Mouse (Mus musculus): ENCODE measurements at regions not wholly inside any gene's neighbourhood (a gene's known extent, or its start where the extent isn't known, plus 50 kb on each side); places are given as distances from the start of the nearest gene placed in this dataset.
A peak's percentile ranks its signal among the peaks of the same experiment; 100 is the strongest.

DNA sequence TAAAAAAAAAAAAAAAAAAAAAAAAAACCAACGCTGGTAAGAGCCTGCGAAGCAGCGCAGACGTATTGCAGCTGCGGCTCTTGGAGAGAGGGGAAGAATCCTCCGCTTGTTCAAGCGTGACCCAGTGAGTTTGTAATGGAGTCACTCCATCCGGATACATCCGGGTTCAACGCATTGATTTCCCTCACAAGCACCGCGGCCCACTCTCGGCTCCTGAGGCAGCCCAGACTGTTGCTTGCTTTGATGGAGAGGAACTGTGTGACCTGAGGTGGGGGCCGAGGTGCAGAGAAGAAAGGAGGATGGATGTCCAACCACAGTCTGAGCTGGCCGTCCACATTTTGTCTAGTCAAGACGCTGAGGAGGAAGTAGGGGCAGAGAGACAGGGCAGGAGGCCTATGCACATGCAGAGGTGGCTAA is 68.0 kb upstream of the Arhgap5 start:
- no peaks in the 10 kb centered on the region for H3K36me3 ChIP-seq (ENCODE audit: insufficient read depth, low read length)
- 0 out of 2 replicates have a peak overlapping the region, but pooled peaks have one; percentile 35 for H3K4me3 ChIP-seq (replicated peaks; ENCODE audit: low read length)
- peaks cover 6% of the 10 kb centered on the region for H3K4me1 ChIP-seq (replicated peaks; ENCODE audit: low read depth, low read length)
- no peak for TF ChIP-seq NANOG (IDR thresholded peaks at IDR 0.05; ENCODE audit: borderline replicate concordance, low read length)
- no peak for TF ChIP-seq CTCF (conservative IDR thresholded peaks at IDR 0.05; ENCODE audit: low read length)
- no peak for TF ChIP-seq POU5F1 (IDR thresholded peaks at IDR 0.05; ENCODE audit: borderline replicate concordance, low read length)
- H3K27me3 ChIP-seq (ENCODE audit: insufficient read depth, low read length) = 0 out of 2 replicates have a peak, but pooled peaks cover 6% of the 10 kb centered on the region
- no peaks in the 10 kb centered on the region for H3K9me3 ChIP-seq (ENCODE audit: low read length)

GRCm38 (mm10) chr12:52436941-52437340 is 66.8 kb upstream of the Arhgap5 start:
- H3K36me3 ChIP-seq (ENCODE audit: insufficient read depth, low read length) = no peaks in the 10 kb centered on the region
- no peaks in the 10 kb centered on the region for H3K9me3 ChIP-seq (ENCODE audit: low read length)
- no peak overlapping the region for H3K4me3 ChIP-seq (replicated peaks; ENCODE audit: low read length)
- H3K4me1 ChIP-seq (replicated peaks; ENCODE audit: low read depth, low read length) = peaks cover 6% of the 10 kb centered on the region
- H3K27me3 ChIP-seq (ENCODE audit: insufficient read depth, low read length) = 0 out of 2 replicates have a peak, but pooled peaks cover 6% of the 10 kb centered on the region
- no peak for TF ChIP-seq NANOG (IDR thresholded peaks at IDR 0.05; ENCODE audit: borderline replicate concordance, low read length)
- TF ChIP-seq CTCF (conservative IDR thresholded peaks at IDR 0.05; ENCODE audit: low read length) = no peak
- no peak for TF ChIP-seq POU5F1 (IDR thresholded peaks at IDR 0.05; ENCODE audit: borderline replicate concordance, low read length)

DNA sequence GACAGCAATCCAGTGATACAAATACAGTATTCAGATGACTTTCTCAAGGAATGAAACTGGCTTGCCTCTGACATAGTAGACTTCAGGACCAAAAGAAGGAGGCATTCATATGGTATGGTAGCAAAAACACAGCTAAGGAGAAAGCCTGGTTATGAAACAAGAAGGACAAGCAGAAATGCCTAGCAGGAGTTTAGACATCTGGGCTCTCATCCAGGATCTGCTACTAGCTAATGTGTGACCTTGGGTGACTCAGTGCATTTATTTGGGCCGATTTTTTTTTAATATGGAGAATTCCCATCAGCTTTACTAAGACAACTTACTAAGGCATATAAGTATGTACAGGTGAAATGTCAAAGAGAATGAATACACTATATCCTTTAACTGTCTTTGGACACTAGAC is 64.5 kb upstream of the Arhgap5 start:
- Histone ChIP-seq H3K4me1 (replicated peaks; ENCODE audit: low read depth, low read length) (peaks cover 6% of the 10 kb centered on the region), H3K4me3 (replicated peaks; ENCODE audit: low read length) (no peak overlapping the region), H3K9me3 (ENCODE audit: low read length) (no peaks in the 10 kb centered on the region), H3K36me3 (ENCODE audit: insufficient read depth, low read length) (no peaks in the 10 kb centered on the region), H3K27me3 (ENCODE audit: insufficient read depth, low read length) (no peaks in the 10 kb centered on the region)
- TF ChIP-seq CTCF (conservative IDR thresholded peaks at IDR 0.05; ENCODE audit: low read length) (no peak), NANOG (IDR thresholded peaks at IDR 0.05; ENCODE audit: borderline replicate concordance, low read length) (no peak)

DNA sequence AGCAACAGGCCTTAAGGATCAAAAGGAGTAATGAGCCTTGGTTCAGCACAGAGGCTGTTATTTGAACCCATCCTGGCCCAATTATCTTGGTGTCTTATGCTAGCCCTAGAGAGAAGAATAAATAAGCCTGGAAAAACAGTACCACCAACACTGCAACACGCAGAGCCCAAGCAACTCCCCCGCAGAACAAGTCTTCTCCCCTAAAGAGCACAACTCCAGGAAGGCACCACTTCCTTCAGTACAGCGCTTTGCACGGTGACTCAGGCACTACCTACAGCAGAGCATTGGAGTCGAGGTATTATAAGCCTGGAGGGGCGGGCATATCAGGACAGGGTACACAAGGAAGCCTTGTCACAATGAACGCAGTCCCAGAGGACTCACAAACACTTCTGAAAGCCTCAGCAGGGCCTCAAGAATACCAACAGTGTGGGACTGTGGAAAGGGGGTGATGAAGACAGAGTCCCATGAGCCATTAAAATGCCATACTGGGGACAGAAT is 62.9 kb upstream of the Arhgap5 start:
- H3K36me3 ChIP-seq (ENCODE audit: insufficient read depth, low read length) = no peaks in the 10 kb centered on the region
- TF ChIP-seq CTCF (conservative IDR thresholded peaks at IDR 0.05; ENCODE audit: low read length) (no peak), NANOG (IDR thresholded peaks at IDR 0.05; ENCODE audit: borderline replicate concordance, low read length) (no peak), POU5F1 (IDR thresholded peaks at IDR 0.05; ENCODE audit: borderline replicate concordance, low read length) (no peak)
- H3K27me3 ChIP-seq (ENCODE audit: insufficient read depth, low read length) = no peaks in the 10 kb centered on the region
- no peaks in the 10 kb centered on the region for H3K9me3 ChIP-seq (ENCODE audit: low read length)
- no peak overlapping the region for H3K4me3 ChIP-seq (replicated peaks; ENCODE audit: low read length)
- H3K4me1 ChIP-seq (replicated peaks; ENCODE audit: low read depth, low read length) = peaks cover 3% of the 10 kb centered on the region

DNA sequence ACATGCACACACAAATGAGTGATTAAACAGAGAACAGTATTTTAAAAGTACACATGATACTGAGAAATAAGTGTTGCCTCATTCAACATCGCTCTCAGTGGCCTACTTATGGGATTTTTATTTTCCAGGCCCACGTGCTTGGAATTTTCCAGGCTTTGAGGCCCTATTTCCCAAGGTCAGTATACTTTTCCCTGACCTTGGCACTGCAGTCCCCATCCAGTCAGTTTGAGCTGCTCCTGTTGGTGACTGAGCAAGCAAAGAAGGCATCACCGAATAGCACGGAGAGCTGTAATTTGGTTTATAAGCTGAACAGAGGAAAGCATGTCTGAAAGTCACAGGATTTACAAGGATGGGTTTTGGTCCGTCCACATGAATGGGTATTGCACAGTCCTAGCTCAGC is 61.4 kb upstream of the Arhgap5 start:
- Histone ChIP-seq H3K9me3 (ENCODE audit: low read length) (no peaks in the 10 kb centered on the region), H3K36me3 (ENCODE audit: insufficient read depth, low read length) (no peaks in the 10 kb centered on the region), H3K4me3 (replicated peaks; ENCODE audit: low read length) (no peak overlapping the region), H3K4me1 (replicated peaks; ENCODE audit: low read depth, low read length) (no peaks in the 10 kb centered on the region), H3K27me3 (ENCODE audit: insufficient read depth, low read length) (no peaks in the 10 kb centered on the region)
- no peak for TF ChIP-seq CTCF (conservative IDR thresholded peaks at IDR 0.05; ENCODE audit: low read length)
- no peak for TF ChIP-seq POU5F1 (IDR thresholded peaks at IDR 0.05; ENCODE audit: borderline replicate concordance, low read length)
- no peak for TF ChIP-seq NANOG (IDR thresholded peaks at IDR 0.05; ENCODE audit: borderline replicate concordance, low read length)

DNA sequence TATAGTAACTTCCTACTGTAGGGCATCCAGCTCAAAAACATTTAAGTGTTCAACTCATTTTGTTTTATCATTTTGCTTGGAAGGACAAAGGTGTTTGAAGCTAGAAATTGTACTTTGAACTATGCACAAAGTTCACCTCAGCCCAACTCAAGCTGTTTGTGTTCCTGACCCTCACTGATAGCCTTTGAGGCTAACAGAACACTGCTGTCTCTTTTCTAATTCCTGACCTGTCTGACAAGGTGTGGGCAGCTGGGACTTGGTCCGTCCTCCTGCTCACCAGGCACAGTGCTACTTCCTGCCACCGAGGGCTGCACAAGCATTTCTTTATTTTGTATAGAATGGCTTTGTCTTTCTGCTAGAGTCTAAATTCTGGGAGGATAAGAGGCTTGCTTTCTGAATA is 58.0 kb upstream of the Arhgap5 start:
- Histone ChIP-seq H3K27me3 (ENCODE audit: insufficient read depth, low read length) (no peaks in the 10 kb centered on the region), H3K4me3 (replicated peaks; ENCODE audit: low read length) (no peak overlapping the region), H3K4me1 (replicated peaks; ENCODE audit: low read depth, low read length) (no peaks in the 10 kb centered on the region), H3K9me3 (ENCODE audit: low read length) (no peaks in the 10 kb centered on the region), H3K36me3 (ENCODE audit: insufficient read depth, low read length) (no peaks in the 10 kb centered on the region)
- TF ChIP-seq POU5F1 (IDR thresholded peaks at IDR 0.05; ENCODE audit: borderline replicate concordance, low read length) (no peak), NANOG (IDR thresholded peaks at IDR 0.05; ENCODE audit: borderline replicate concordance, low read length) (no peak), CTCF (conservative IDR thresholded peaks at IDR 0.05; ENCODE audit: low read length) (no peak)

DNA sequence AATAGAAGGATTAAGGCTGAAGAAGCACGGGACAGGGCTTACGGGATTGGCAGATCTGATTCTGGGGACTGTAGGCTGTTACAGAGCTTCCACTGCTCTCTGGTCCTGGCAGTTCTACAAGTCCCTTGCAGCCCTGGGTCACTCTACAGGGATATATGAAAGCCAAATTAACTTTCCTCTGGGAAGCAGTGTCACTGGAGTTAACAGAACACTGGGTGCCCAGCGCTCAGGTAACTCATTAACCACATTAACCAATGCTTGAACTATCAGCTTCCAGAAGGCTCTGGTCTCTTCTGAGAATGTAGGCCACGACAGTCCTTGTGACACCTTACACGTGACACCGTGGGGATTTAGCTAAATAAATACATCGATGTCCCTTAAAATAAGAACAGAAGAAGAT is 57.3 kb upstream of the Arhgap5 start:
- H3K27me3 ChIP-seq (ENCODE audit: insufficient read depth, low read length) = no peaks in the 10 kb centered on the region
- H3K4me3 ChIP-seq (replicated peaks; ENCODE audit: low read length) = no peak overlapping the region
- no peaks in the 10 kb centered on the region for H3K4me1 ChIP-seq (replicated peaks; ENCODE audit: low read depth, low read length)
- TF ChIP-seq CTCF (conservative IDR thresholded peaks at IDR 0.05; ENCODE audit: low read length) = no peak
- TF ChIP-seq NANOG (IDR thresholded peaks at IDR 0.05; ENCODE audit: borderline replicate concordance, low read length) = no peak
- no peak for TF ChIP-seq POU5F1 (IDR thresholded peaks at IDR 0.05; ENCODE audit: borderline replicate concordance, low read length)
- no peaks in the 10 kb centered on the region for H3K36me3 ChIP-seq (ENCODE audit: insufficient read depth, low read length)
- H3K9me3 ChIP-seq (ENCODE audit: low read length) = no peaks in the 10 kb centered on the region

DNA sequence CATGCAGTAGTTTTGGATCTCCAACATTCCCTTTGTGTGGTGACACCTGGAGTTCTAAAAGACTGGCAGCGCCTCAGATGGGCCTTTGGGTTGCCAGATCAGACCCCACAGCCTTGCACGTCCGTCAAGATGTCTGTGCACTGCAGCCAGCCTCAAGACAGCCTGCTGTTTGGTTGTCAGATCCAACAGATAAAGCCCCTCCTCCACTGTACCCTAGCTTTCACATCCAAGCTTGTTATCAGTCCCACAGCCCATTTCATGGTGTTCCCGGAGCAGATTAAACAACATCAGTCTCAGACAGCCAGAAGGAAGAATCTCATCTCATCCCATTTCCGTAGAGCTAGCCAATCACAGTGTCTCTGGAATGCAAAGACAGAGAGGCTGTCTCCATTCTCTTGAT is 56.3 kb upstream of the Arhgap5 start:
- TF ChIP-seq NANOG (IDR thresholded peaks at IDR 0.05; ENCODE audit: borderline replicate concordance, low read length) (no peak), POU5F1 (IDR thresholded peaks at IDR 0.05; ENCODE audit: borderline replicate concordance, low read length) (no peak), CTCF (conservative IDR thresholded peaks at IDR 0.05; ENCODE audit: low read length) (no peak)
- H3K4me3 ChIP-seq (replicated peaks; ENCODE audit: low read length) = no peak overlapping the region
- H3K9me3 ChIP-seq (ENCODE audit: low read length) = no peaks in the 10 kb centered on the region
- H3K27me3 ChIP-seq (ENCODE audit: insufficient read depth, low read length) = no peaks in the 10 kb centered on the region
- no peaks in the 10 kb centered on the region for H3K4me1 ChIP-seq (replicated peaks; ENCODE audit: low read depth, low read length)
- no peaks in the 10 kb centered on the region for H3K36me3 ChIP-seq (ENCODE audit: insufficient read depth, low read length)

DNA sequence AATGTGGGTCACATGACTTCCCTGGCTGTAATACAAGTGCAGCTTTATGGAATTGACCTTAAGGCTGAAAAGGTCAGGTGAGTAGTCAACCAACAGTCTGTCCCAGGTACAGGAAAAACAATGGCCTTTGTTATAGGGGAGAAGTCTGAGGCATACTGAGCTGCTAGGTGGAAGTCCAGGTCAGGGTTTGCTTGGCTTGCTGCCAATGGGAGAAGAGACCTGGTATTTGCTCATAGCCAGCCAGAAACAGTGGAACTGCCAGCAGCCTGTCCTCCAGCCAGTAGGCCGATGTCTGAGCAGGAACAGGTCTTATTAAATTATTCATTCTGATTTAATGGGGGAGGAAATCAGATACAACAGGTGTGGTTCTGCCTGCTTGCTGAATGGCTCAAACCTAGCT is 55.6 kb upstream of the Arhgap5 start:
- Histone ChIP-seq H3K9me3 (ENCODE audit: low read length) (no peaks in the 10 kb centered on the region), H3K4me3 (replicated peaks; ENCODE audit: low read length) (no peak overlapping the region), H3K36me3 (ENCODE audit: insufficient read depth, low read length) (no peaks in the 10 kb centered on the region), H3K27me3 (ENCODE audit: insufficient read depth, low read length) (no peaks in the 10 kb centered on the region), H3K4me1 (replicated peaks; ENCODE audit: low read depth, low read length) (no peaks in the 10 kb centered on the region)
- no peak for TF ChIP-seq NANOG (IDR thresholded peaks at IDR 0.05; ENCODE audit: borderline replicate concordance, low read length)
- TF ChIP-seq CTCF (conservative IDR thresholded peaks at IDR 0.05; ENCODE audit: low read length) = no peak
- no peak for TF ChIP-seq POU5F1 (IDR thresholded peaks at IDR 0.05; ENCODE audit: borderline replicate concordance, low read length)

Data from E14TG2a.4 (cell line).